Mouse (Mus musculus): ENCODE measurements around the gene Asz1. TPM values are rescaled to one million over a fixed set of nuclear protein-coding genes. Genes with fewer than 3 reads are reported as not detected.

The Asz1 gene
- polyA plus RNA-seq, 1 experiment from 2014 or later = 0.06 TPM

Other genes with a start within 250 kb of the Asz1 start
- 4.3 and 7.3 TPM in 2 replicates for gene Wnt2, start 78.5 kb downstream of the Asz1 start, polyA plus RNA-seq (2015; fragmentation: Nextera tagmentation; extraction: Ambion mirVana)
- gene Cftr, start 61.6 kb upstream of the Asz1 start, polyA plus RNA-seq (2015; fragmentation: Nextera tagmentation; extraction: Ambion mirVana) = 0.24 and 0.57 TPM in 2 replicates

All from heart, embryonic 15.5 days (tissue).